Comparison of ENCODE assay signal across 7 mouse cellular contexts in genomic region chr11:59662877-59663775, GRCm38 (mm10). TPM values are rescaled to one million over a fixed set of nuclear protein-coding genes. Genes with fewer than 3 reads are reported as not detected.
DNase-seq lines count a peak whose midpoint lies in the region; ATAC-seq lines count a peak whose summit lies in the region.

No protein-coding gene starts in this region.

- ATAC-seq in megakaryocyte, adult 5-6 weeks (ENCODE audit: poor library complexity, severe bottlenecking): no peak
- no peak for ATAC-seq in forebrain, embryonic 12.5 days (ENCODE audit: low FRiP score)
- no peak; the same call in 1 of the 2 replicates for ATAC-seq in kidney, embryonic 15.5 days (replicated peaks; ENCODE audit: low FRiP score)
- no peak; the same call in none of the 2 replicates for ATAC-seq in midbrain, embryonic 11.5 days (ENCODE audit: low FRiP score)

- H3K4me1 ChIP-seq in megakaryocyte, embryonic 14.5 days: peaks cover 85% of the 10 kb centered on the region
- peaks cover 41% of the 10 kb centered on the region for H3K4me1 ChIP-seq in forebrain, embryonic 12.5 days
- H3K4me1 ChIP-seq in kidney, embryonic 15.5 days: peaks cover 42% of the 10 kb centered on the region
- peaks cover 21% of the 10 kb centered on the region for H3K4me1 ChIP-seq in midbrain, embryonic 11.5 days (ENCODE audit: control insufficient read depth, insufficient read depth, low read length)

- H3K27me3 ChIP-seq in megakaryocyte, embryonic 14.5 days (replicated peaks): no peaks in the 10 kb centered on the region
- H3K27me3 ChIP-seq in forebrain, embryonic 12.5 days: peaks cover 12% of the 10 kb centered on the region
- no peaks in the 10 kb centered on the region for H3K27me3 ChIP-seq in kidney, embryonic 15.5 days
- no peaks in the 10 kb centered on the region for H3K27me3 ChIP-seq in midbrain, embryonic 11.5 days (ENCODE audit: control insufficient read depth, insufficient read depth, low read length)

- no peaks in the 10 kb centered on the region for H3K36me3 ChIP-seq in megakaryocyte, embryonic 14.5 days (replicated peaks; ENCODE audit: low read length)
- H3K36me3 ChIP-seq in forebrain, embryonic 12.5 days (replicated peaks): no peaks in the 10 kb centered on the region
- H3K36me3 ChIP-seq in kidney, embryonic 15.5 days: no peaks in the 10 kb centered on the region
- H3K36me3 ChIP-seq in midbrain, embryonic 11.5 days (ENCODE audit: control insufficient read depth, insufficient read depth, low read length): no peaks in the 10 kb centered on the region

- WGBS in forebrain, embryonic 12.5 days: 6% methylated on average over 30 of the region's 30 CpGs
- WGBS in kidney, embryonic 15.5 days: 1% methylated on average over 30 of the region's 30 CpGs
- 5% methylated on average over 30 of the region's 30 CpGs for WGBS in midbrain, embryonic 11.5 days

- H3K27ac ChIP-seq in forebrain, embryonic 12.5 days: peak overlapping the region; percentile 90
- peak overlapping the region; percentile 94 for H3K27ac ChIP-seq in kidney, embryonic 15.5 days
- H3K27ac ChIP-seq in midbrain, embryonic 11.5 days (ENCODE audit: low read depth, low read length): no peak overlapping the region; the same call in 1 of the 2 replicates

- peak overlapping the region; percentile 88 for H3K4me2 ChIP-seq in forebrain, embryonic 12.5 days
- peak overlapping the region; percentile 88 for H3K4me2 ChIP-seq in kidney, embryonic 15.5 days
- peak overlapping the region; percentile 87 for H3K4me2 ChIP-seq in midbrain, embryonic 11.5 days

- H3K9ac ChIP-seq in forebrain, embryonic 12.5 days: peak overlapping the region; percentile 82
- peak overlapping the region; percentile 80 for H3K9ac ChIP-seq in kidney, embryonic 15.5 days
- peak overlapping the region; percentile 87 for H3K9ac ChIP-seq in midbrain, embryonic 11.5 days (ENCODE audit: low read length)

- peak; percentile 59 for DNase-seq in adipocyte (ENCODE audit: low spot score)
- DNase-seq in midbrain, embryonic 11.5 days (ENCODE audit: low spot score, missing footprints): peak; percentile 91
- peak; percentile 58 for DNase-seq in thymus, postnatal 14 days

- peak overlapping the region; percentile 94 for H3K4me3 ChIP-seq in megakaryocyte, embryonic 14.5 days (replicated peaks)
- peak overlapping the region; percentile 66 for H3K4me3 ChIP-seq in forebrain, embryonic 12.5 days (replicated peaks)
- H3K4me3 ChIP-seq in kidney, embryonic 15.5 days (replicated peaks): peak overlapping the region; percentile 84
- H3K4me3 ChIP-seq in midbrain, embryonic 11.5 days (ENCODE audit: low read depth, low read length): peak overlapping the region; percentile 83

- H3K9me3 ChIP-seq in megakaryocyte, embryonic 14.5 days: no peaks in the 10 kb centered on the region
- no peaks in the 10 kb centered on the region for H3K9me3 ChIP-seq in forebrain, embryonic 12.5 days
- no peaks in the 10 kb centered on the region for H3K9me3 ChIP-seq in kidney, embryonic 15.5 days (replicated peaks)
- H3K9me3 ChIP-seq in midbrain, embryonic 11.5 days (ENCODE audit: control insufficient read depth, low read length): no peaks in the 10 kb centered on the region

RNA-seq across cellular contexts. Expression of gene Mprip, which starts 2.0 kb away (rescaled TPM):
- 18.0 and 37.2 TPM in 2 replicates for polyA plus RNA-seq in megakaryocyte, embryonic 14.5 days (2012; ENCODE audit: insufficient read depth, low replicate concordance)
- 23.7 and 26.2 TPM in 2 replicates for total RNA-seq in megakaryocyte, adult 5-6 weeks (2015)
- total RNA-seq in megakaryocyte, adult 5-6 weeks (2017): 58.6 and 61.8 TPM in 2 replicates
- 39.9 and 77.3 TPM in 2 replicates for polyA plus RNA-seq in forebrain, embryonic 12.5 days (2016; fragmentation: Nextera tagmentation; extraction: Ambion mirVana)
- polyA plus RNA-seq in kidney, embryonic 15.5 days (2015; fragmentation: Nextera tagmentation; extraction: Ambion mirVana): 46.7 and 51.3 TPM in 2 replicates
- 55.9 and 69.5 TPM in 2 replicates for polyA plus RNA-seq in midbrain, embryonic 11.5 days (2014; fragmentation: Nextera tagmentation; extraction: Ambion mirVana)
